Mouse (Mus musculus) CD4-positive, CD25-positive, alpha-beta regulatory T cell (primary cell): ENCODE results near the gene Dab2. TPM values are rescaled to one million over a fixed set of nuclear protein-coding genes. Genes with fewer than 3 reads are reported as not detected.

Source experiments
- polyA plus RNA-seq: library from polyadenylated mRNA; unstranded; fragments of 100-300 nt; shearing (Covaris generic); gene quantifications from one replicate; pipeline ENCODE4 v1.2.1, GENCODE M21; 2017

Dab2 gene
- polyA plus RNA-seq = 0.10 TPM

GRCm38 (mm10) chr15:6299554-6299953 lies at the start of gene Dab2:
Gene Dab2, plus strand, starts transcription at chr15:6299788.

GRCm38 (mm10) chr15:6445135-6445534 lies 145.5 kb downstream of the Dab2 start, which contains the start of gene C9:
Gene C9, plus strand, starts transcription at chr15:6445327.

Other genes with a start within 250 kb of the Dab2 start
- gene C9, start 145.5 kb downstream of the Dab2 start, polyA plus RNA-seq = not detected
- gene Fyb, start 223.1 kb downstream of the Dab2 start, polyA plus RNA-seq = 553 TPM